Mouse (Mus musculus): ENCODE data around the gene Sec16a. TPM values are rescaled to one million over a fixed set of nuclear protein-coding genes. Genes with fewer than 3 reads are reported as not detected.

Sec16a gene
- total and polyA plus RNA-seq, 2 experiments from 2014 or later, result 12.6 to 76.7 TPM

- Histone ChIP-seq H3K27ac (ENCODE audit: low read depth, low read length) (no peak overlapping the region), H3K4me2 (ENCODE audit: low read depth, low read length, poor library complexity, severe bottlenecking) (no peak overlapping the region), H3K4me3 (ENCODE audit: low read depth, low read length) (no peak overlapping the region), H3K36me3 (ENCODE audit: insufficient read depth, low read length) (peaks cover 65% of the 10 kb centered on the region), H3K4me1 (ENCODE audit: insufficient read depth, low read length) (0 out of 2 replicates have a peak, but pooled peaks cover 6% of the 10 kb centered on the region), H3K9ac (replicated peaks; ENCODE audit: low read length, poor library complexity, severe bottlenecking) (no peak overlapping the region), H3K27me3 (ENCODE audit: insufficient read depth, low read length) (no peaks in the 10 kb centered on the region), H3K9me3 (ENCODE audit: low read length) (no peaks in the 10 kb centered on the region)
- no peak for TF ChIP-seq CTCF (IDR thresholded peaks at IDR 0.05)
- 90% methylated on average over 5 of the region's 5 CpGs for WGBS
- DNase-seq (ENCODE audit: low spot score) (no peak), ATAC-seq (ENCODE audit: low FRiP score) (no peak)
Measured at GRCm38 (mm10) chr2:26400296-26400695, 44.7 kb downstream of the Sec16a start.

GRCm38 (mm10) chr2:26399647-26400046 is 45.4 kb downstream of the Sec16a start:
- Histone ChIP-seq H3K36me3 (ENCODE audit: insufficient read depth, low read length) (peaks cover 71% of the 10 kb centered on the region), H3K27me3 (ENCODE audit: insufficient read depth, low read length) (no peaks in the 10 kb centered on the region), H3K4me1 (ENCODE audit: insufficient read depth, low read length) (0 out of 2 replicates have a peak, but pooled peaks cover 1% of the 10 kb centered on the region), H3K9me3 (ENCODE audit: low read length) (no peaks in the 10 kb centered on the region), H3K4me3 (ENCODE audit: low read depth, low read length) (no peak overlapping the region), H3K27ac (ENCODE audit: low read depth, low read length) (no peak overlapping the region), H3K9ac (replicated peaks; ENCODE audit: low read length, poor library complexity, severe bottlenecking) (no peak overlapping the region), H3K4me2 (ENCODE audit: low read depth, low read length, poor library complexity, severe bottlenecking) (no peak overlapping the region)
- ATAC-seq (ENCODE audit: low FRiP score), result no peak
- no peak for TF ChIP-seq CTCF (IDR thresholded peaks at IDR 0.05)
- 81% methylated on average over 5 of the region's 5 CpGs for WGBS
- DNase-seq (ENCODE audit: low spot score), result no peak

GRCm38 (mm10) chr2:26398978-26399377 is 46.0 kb downstream of the Sec16a start:
- ATAC-seq (ENCODE audit: low FRiP score), result no peak
- no peak overlapping the region for H3K4me3 ChIP-seq (ENCODE audit: low read depth, low read length)
- peaks cover 77% of the 10 kb centered on the region for H3K36me3 ChIP-seq (ENCODE audit: insufficient read depth, low read length)
- no peaks in the 10 kb centered on the region for H3K9me3 ChIP-seq (ENCODE audit: low read length)
- DNase-seq (ENCODE audit: low spot score), result no peak
- no peak overlapping the region for H3K4me2 ChIP-seq (ENCODE audit: low read depth, low read length, poor library complexity, severe bottlenecking)
- no peak overlapping the region for H3K27ac ChIP-seq (ENCODE audit: low read depth, low read length)
- H3K27me3 ChIP-seq (ENCODE audit: insufficient read depth, low read length), result no peaks in the 10 kb centered on the region
- WGBS, result 85% methylated on average over 8 of the region's 8 CpGs
- no peak overlapping the region for H3K9ac ChIP-seq (replicated peaks; ENCODE audit: low read length, poor library complexity, severe bottlenecking)
- H3K4me1 ChIP-seq (ENCODE audit: insufficient read depth, low read length), result no peaks in the 10 kb centered on the region
- TF ChIP-seq CTCF (IDR thresholded peaks at IDR 0.05), result no peak

GRCm38 (mm10) chr2:26391617-26392016 is 53.4 kb downstream of the Sec16a start:
- H3K9ac ChIP-seq (replicated peaks; ENCODE audit: low read length, poor library complexity, severe bottlenecking), result no peak overlapping the region
- H3K36me3 ChIP-seq (ENCODE audit: insufficient read depth, low read length), result peaks cover 68% of the 10 kb centered on the region

DNA sequence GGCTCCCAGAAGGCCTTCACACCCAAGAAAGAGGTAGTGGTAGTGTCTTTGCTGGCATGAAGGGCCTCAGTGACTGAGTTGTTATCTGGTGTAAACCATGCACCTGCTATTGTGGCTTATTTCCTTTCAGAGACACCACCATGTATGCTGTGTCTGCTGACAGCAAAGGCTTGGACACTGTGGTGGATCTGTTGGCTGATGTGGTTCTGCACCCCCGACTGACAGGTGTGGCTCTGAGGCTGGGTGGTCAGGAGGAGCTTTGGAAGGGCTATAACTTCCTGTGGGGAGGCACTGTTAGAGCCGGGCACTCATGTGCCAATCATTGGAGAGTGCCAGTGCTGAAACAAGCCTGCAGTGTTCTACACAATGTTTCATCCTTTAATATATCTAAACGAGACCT is 54.1 kb downstream of the Sec16a start:
- no peak overlapping the region; the same call in 1 of the 2 replicates for H3K4me2 ChIP-seq (ENCODE audit: low read depth, low read length, poor library complexity, severe bottlenecking)
- H3K4me3 ChIP-seq (ENCODE audit: low read depth, low read length), result no peak overlapping the region
- DNase-seq (ENCODE audit: low spot score) (no peak), ATAC-seq (ENCODE audit: low FRiP score) (no peak)
- no peaks in the 10 kb centered on the region for H3K27me3 ChIP-seq (ENCODE audit: insufficient read depth, low read length)
- H3K9me3 ChIP-seq (ENCODE audit: low read length), result no peaks in the 10 kb centered on the region
- H3K4me1 ChIP-seq (ENCODE audit: insufficient read depth, low read length), result peaks cover 3% of the 10 kb centered on the region; the same call in 1 of the 2 replicates
- no peak for TF ChIP-seq CTCF (IDR thresholded peaks at IDR 0.05)
- no peak overlapping the region for H3K27ac ChIP-seq (ENCODE audit: low read depth, low read length)
- WGBS, result 84% methylated on average over 3 of the region's 3 CpGs
- H3K9ac ChIP-seq (replicated peaks; ENCODE audit: low read length, poor library complexity, severe bottlenecking), result no peak overlapping the region
- H3K36me3 ChIP-seq (ENCODE audit: insufficient read depth, low read length), result peaks cover 68% of the 10 kb centered on the region

More at GRCm38 (mm10) chr2:26391617-26392016, 53.4 kb downstream of the Sec16a start:
- H3K4me3 ChIP-seq (ENCODE audit: low read depth, low read length), result no peak overlapping the region
- no peak for DNase-seq (ENCODE audit: low spot score)
- no peak overlapping the region for H3K4me2 ChIP-seq (ENCODE audit: low read depth, low read length, poor library complexity, severe bottlenecking)
- no peaks in the 10 kb centered on the region for H3K9me3 ChIP-seq (ENCODE audit: low read length)
- no peak for TF ChIP-seq CTCF (IDR thresholded peaks at IDR 0.05)
- H3K27ac ChIP-seq (ENCODE audit: low read depth, low read length), result no peak overlapping the region
- 93% methylated on average over 6 of the region's 6 CpGs for WGBS
- H3K27me3 ChIP-seq (ENCODE audit: insufficient read depth, low read length), result no peaks in the 10 kb centered on the region
- ATAC-seq (ENCODE audit: low FRiP score), result no peak
- H3K4me1 ChIP-seq (ENCODE audit: insufficient read depth, low read length), result peaks cover 3% of the 10 kb centered on the region; the same call in 1 of the 2 replicates

- H3K4me1 ChIP-seq (ENCODE audit: insufficient read depth, low read length), result peaks cover 3% of the 10 kb centered on the region; the same call in 1 of the 2 replicates
- peak within 1 kb of the TSS; percentile 95 for H3K9ac ChIP-seq (replicated peaks; ENCODE audit: low read length, poor library complexity, severe bottlenecking)
- ATAC-seq (ENCODE audit: low FRiP score), result peak; percentile 92
- peaks cover 66% of the 10 kb centered on the region for H3K36me3 ChIP-seq (ENCODE audit: insufficient read depth, low read length)
- H3K27ac ChIP-seq (ENCODE audit: low read depth, low read length), result peak within 1 kb of the TSS; percentile 77
- peak within 1 kb of the TSS; percentile 84 for H3K4me3 ChIP-seq (ENCODE audit: low read depth, low read length)
- peak; percentile 89 for DNase-seq (ENCODE audit: low spot score)
- H3K9me3 ChIP-seq (ENCODE audit: low read length), result no peaks in the 10 kb centered on the region
- peak within 1 kb of the TSS; percentile 98 for H3K4me2 ChIP-seq (ENCODE audit: low read depth, low read length, poor library complexity, severe bottlenecking)
- WGBS, result under 1% methylated on average over 46 of the region's 60 CpGs
- TF ChIP-seq CTCF (IDR thresholded peaks at IDR 0.05), result no peak
- H3K27me3 ChIP-seq (ENCODE audit: insufficient read depth, low read length), result no peaks in the 10 kb centered on the region
Measured at GRCm38 (mm10) chr2:26389154-26389690, 55.8 kb downstream of the Sec16a start, which contains the start of the genes Entr1 and Pmpca. TSS of gene Entr1 (minus strand) at chr2:26389316. TSS of gene Pmpca (plus strand) at chr2:26389339.

Measured in midbrain, postnatal 0 days (tissue).